Mouse (Mus musculus) cerebellum, adult 9-11 months (tissue): ENCODE results near the gene Prkn.

Experiments used
- DNase-seq: peaks from one replicate; pipeline ENCODE4 v3.0.0; 2022

Prkn gene

DNA sequence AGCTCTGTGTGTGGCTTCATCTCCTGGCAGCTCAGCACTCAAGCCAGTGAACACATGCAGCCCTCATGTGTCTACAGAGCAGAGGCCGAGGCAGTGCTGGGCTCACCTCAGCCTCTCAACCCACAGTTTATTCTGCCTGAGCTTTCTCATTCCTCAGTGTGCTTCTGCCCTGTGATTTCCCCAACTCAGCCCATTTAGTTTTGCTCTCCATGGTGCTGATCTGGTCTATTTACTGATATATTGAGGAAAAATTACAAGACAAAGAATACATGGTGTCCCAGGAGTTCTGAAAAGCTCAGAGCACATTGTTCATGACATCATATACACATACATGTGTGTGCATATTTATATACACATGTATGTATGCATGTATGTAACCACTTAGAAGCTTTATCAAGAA lies 469.7 kb downstream of the Prkn start:
- DNase-seq: no peak

DNA sequence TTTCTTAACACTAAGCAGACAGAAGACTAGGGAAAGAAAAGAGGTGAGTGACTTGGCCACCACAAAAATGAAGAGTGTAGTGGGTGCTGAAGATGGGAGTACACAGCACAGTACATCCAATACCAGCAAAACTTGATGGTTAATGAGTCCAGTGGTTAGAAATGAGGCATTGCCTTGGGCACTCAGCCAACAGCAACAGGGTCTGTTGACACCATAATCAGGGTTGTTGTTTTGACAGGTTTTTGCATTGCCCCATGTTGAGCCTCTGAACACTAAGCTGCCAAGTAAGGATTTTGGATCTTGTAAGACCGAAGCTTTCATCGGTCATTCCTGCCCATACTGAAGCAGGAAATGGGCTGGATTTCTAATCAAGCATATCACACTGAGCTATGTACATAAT lies 474.0 kb downstream of the Prkn start:
- no peak for DNase-seq

DNA sequence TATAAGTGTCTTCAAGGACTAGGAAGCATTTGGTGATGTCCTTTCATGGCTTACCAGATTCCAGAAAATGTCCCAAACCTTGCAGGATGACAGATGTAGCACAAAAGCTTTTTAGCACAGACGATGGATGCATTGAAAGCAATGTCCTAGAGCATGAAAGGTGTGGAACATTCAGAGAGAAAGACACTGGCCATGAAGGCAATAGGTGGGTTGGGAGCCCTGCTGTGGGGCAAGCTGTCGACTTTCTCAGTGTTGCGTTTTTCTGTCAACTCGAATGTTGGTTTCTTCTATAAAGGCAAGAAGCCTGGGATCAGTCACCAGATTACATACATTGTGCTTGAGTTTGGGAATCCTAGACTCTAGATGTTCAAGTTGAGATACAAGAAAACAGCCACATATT lies 475.5 kb downstream of the Prkn start:
- peak; percentile 84 for DNase-seq

DNA sequence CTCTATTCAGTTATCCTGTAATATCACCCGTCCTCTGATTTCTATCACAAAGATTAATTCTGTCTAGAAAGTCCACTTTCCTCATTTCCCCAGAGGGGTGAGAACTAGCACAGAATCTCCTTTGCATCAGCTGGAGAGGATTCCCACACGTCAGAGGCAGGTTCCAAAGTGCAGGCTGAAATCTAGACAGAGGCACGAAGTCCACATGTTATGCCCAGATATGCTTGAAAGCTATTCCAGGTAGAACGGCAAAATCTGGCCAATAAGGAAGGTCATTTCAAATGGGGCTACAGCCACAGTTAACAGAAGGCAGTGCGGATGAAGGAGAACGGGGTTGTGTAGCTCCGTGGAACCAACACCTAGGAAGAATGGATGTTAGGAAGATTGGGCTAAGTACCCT lies 478.8 kb downstream of the Prkn start:
- no peak for DNase-seq

DNA sequence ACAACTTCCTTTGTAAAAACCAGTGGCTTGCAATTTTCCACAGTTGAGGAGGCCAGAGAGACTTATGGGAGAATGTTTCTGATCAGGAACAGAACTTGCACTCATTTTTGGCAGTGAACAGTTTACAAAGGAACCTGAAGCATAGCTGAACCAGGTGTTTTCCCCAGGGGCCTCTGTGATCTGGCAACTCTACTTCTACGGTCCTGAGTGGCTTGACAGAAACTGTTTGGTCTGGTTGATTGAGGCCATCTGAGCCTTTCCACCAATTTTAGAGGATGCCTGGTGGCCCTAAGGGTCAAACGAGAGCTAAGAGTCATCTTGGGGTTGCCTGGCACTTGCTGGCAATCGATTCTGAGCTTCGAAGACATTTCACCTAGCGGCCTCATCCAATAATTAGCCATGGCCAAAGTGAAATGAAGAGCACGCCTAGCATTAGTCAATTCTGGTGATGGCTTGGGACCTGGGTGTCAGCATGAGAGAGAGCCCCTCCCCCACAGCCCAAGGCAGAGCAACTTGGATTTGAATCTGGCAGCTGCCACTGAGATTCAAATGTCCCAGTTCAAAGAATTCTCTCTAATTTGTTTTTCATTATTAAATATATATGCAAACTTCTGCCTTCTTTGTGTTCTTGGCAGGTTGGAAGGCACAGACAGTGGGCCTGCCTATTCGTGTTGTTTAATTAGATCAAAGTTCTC lies 479.6 kb downstream of the Prkn start:
- no peak for DNase-seq

GRCm38 (mm10) chr17:11332081-11332480 lies 491.9 kb downstream of the Prkn start:
- DNase-seq: no peak

GRCm38 (mm10) chr17:11333741-11334140 lies 493.6 kb downstream of the Prkn start:
- peak; percentile 32 for DNase-seq

- DNase-seq: no peak
Observed at GRCm38 (mm10) chr17:11336156-11336555, 496.0 kb downstream of the Prkn start.

DNA sequence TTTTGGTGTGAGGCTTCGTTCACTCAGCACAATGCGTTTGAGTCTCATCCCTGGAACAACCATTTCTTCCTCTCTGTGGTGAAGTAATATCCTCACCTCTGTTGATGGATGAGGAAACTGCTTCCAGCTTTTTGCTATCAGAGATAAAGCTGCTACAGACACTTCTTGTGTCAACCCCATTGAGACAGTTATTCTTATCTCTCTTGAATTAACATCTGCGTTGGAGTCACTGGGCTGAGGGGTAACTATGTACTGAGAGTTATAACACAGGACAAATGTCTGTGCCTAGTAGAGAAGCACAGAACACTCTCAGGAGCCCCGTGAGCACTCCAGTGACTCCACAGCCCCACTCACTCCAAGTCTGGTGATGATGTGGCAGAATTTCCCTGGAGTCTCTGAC lies 500.2 kb downstream of the Prkn start:
- DNase-seq: no peak

GRCm38 (mm10) chr17:11346310-11346709 lies 506.1 kb downstream of the Prkn start:
- DNase-seq: no peak

- peak; percentile 82 for DNase-seq
Observed at GRCm38 (mm10) chr17:11352778-11353552, 512.8 kb downstream of the Prkn start.

- no peak for DNase-seq
Observed at GRCm38 (mm10) chr17:11353553-11353945, 513.4 kb downstream of the Prkn start.

- no peak for DNase-seq
Observed at GRCm38 (mm10) chr17:11354348-11354747, 514.2 kb downstream of the Prkn start.

GRCm38 (mm10) chr17:11375461-11375860 lies 535.3 kb downstream of the Prkn start:
- no peak for DNase-seq

DNA sequence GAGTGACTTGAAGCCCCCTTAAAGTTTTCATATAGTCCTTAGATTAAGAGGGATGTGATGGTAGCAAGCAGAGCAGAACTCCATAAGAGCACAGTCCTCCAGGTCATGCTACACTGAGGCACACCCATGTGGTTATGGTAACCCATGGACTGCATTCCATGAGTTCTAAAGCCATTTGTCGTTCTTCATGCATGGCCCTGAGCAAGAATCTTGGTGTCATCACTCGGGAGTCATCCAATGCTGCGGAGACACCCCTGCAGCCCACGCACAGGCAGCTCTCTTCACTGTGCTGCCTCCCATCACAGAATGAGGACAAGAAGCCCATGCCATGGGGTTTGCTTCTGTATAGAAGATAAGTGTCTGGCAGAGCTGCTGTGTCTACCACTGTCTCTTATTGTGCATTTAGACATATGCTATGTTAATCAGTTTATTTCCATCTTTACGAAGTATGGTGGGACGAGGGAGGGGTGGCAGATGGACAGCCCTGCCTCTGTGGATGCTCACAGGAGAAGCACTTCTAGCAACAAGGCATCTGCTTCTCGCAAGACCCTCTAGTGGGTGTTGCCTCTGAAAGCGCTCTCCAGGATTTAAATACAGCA lies 543.3 kb downstream of the Prkn start:
- no peak for DNase-seq

DNA sequence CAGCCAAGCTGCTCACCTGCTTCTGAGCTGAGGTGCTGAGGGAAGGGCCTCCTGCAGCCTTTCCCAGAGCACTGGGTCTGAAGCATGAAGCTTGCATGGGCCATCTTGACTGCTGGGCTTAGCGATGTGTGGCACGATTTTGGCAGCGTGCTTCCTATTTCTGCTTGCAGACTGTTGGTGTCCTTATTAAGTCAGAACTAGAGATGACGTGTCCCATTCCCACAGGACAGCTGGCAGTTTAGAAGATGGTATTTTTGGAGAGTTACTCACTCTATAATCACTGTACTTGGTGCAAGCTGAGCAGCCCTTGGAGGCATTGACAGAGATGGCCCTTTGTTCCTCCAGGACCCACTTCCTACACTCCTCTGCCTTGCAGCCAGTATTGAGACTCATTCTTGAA lies 545.1 kb downstream of the Prkn start:
- peak; percentile 34 for DNase-seq

DNA sequence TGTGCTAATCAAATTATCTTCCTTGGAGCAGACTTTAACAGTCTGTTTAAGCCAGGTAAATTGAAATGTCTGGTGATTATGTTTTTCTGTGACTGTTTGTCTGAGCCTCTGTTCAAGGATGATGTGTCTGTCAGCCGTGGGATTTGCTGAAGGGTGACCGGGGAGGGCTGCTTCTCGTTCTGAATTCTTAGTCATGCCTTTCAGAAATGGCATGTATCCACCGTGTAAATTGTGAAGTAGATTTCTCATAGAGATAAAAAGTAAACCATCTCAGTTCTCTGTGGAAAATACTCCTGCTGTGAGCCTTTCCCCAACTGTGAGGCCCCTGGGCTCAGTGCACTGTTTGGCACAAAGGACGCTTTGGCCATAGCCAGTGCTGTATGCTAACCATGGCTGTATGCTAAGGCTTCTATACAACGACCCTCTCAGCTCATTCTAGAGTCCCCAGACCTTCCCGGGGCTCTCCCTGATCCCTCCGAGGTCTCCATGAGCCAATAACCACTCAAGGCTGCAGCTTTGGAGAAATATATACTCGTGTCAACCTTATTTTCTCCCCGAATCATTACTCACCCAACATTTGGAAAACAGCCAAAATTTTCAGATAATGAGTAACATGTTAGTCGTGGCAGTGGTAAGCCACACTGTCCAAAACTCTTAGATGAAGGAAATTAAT lies 552.6 kb downstream of the Prkn start:
- no peak for DNase-seq

DNA sequence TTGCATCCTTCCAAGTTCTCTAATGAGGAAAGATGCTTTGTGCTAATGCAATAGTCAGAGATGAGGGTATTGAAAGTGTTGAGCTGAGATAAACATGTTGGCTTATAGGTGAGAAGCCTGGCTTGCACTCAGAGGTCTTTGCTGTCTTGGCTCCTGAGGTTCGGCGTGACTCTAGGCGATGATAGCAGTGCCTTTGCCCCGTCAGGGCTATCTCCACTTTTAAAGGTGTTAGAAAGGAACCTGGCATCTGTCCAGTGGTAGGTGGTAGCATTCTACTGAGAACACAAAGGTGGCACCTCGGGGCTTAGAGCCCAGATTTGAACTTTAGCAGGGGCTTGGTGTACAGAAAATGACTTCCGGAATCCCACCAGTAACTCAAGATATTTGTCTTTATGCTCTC lies 554.4 kb downstream of the Prkn start:
- no peak for DNase-seq

- no peak for DNase-seq
Observed at GRCm38 (mm10) chr17:11397678-11398077, 557.5 kb downstream of the Prkn start.

DNA sequence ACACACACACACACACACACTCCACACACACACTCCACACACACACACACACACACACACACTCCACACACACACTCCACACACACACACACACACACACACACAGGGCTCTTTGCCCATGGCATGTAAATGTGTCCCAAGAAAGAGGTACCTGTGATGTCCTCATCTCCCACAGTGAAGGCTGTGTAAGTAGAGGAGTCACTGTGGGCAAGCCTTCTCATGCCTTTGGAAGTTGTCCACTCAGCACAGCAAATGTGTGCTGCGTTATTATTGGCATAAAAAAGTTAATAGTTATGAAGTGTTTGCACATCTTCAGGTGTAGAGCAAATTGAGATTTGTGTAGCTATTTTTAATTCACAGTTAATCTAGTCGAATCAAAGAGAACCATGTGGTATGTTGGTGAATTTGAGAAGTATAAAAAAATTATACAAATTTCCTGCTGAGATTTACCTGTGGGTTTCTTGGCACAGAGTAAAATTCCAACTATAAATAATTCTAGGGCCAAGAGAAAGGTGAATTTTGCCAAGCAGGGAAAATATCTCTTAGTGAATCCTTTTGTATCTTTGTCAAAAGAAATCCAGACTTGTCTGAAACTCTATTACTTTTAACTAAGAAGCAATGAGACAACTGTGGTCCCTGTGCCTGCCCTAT lies 562.2 kb downstream of the Prkn start:
- peak; percentile 20 for DNase-seq

DNA sequence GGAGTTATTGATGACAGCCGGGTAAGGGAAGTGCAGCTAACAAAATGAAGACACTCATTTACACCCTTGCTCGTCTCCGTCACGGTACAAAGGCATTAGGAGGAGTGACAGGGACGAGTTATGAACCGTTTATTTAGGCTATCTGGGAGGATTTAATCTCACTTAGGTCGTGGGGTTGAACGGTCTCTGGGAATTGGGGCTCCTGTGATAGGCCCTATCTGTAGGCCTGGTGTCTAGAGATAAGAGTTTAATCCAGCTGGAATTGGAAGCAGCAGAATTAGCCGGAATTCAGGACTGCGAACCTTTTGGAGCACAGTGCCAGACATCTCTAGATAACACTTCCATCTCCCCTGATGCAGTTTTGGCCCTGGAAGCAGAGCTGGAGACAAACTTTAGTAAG lies 571.2 kb downstream of the Prkn start:
- DNase-seq: no peak

- DNase-seq: no peak
Observed at GRCm38 (mm10) chr17:11413688-11414087, 573.5 kb downstream of the Prkn start.

GRCm38 (mm10) chr17:11414288-11414687 lies 574.1 kb downstream of the Prkn start:
- no peak for DNase-seq
